Mouse (Mus musculus): ENCODE measurements around the gene Ptpn23. TPM values are rescaled to one million over a fixed set of nuclear protein-coding genes. Genes with fewer than 3 reads are reported as not detected.

Ptpn23 gene
- total RNA-seq, 2 experiments from 2014 or later, result 40.9 to 57.8 TPM

Other genes with a start within 250 kb of the Ptpn23 start
- 100 to 1,000 TPM; 307 to 311 TPM for gene Cspg5, start 164.4 kb downstream of the Ptpn23 start, total RNA-seq (2021)
- gene Elp6, start 103.0 kb downstream of the Ptpn23 start, total RNA-seq (2021), result 10 to 100 TPM; 11.3 to 14.1 TPM
- 100 to 1,000 TPM in 1 of 2 experiments, 10 to 100 TPM in 1; 95.5 to 102 TPM for gene Scap, start 74.9 kb downstream of the Ptpn23 start, total RNA-seq (2021)
- under 1 TPM in 1 of 2 experiments, not detected in 1; 0.30 TPM for gene Ngp, start 11.5 kb upstream of the Ptpn23 start, total RNA-seq (2021)
- gene Klhl18, start 68.5 kb upstream of the Ptpn23 start, total RNA-seq (2021), result 10 to 100 TPM; 21.7 to 24.5 TPM
- gene Kif9, start 68.7 kb upstream of the Ptpn23 start, total RNA-seq (2021), result 1 to 10 TPM; 2.5 to 2.9 TPM
- gene Setd2, start 124.4 kb upstream of the Ptpn23 start, total RNA-seq (2021), result 10 to 100 TPM; 51.8 to 69.5 TPM
- gene Nradd, start 216.2 kb upstream of the Ptpn23 start, total RNA-seq (2021), result 1 to 10 TPM; 1.6 to 1.9 TPM
- 10 to 100 TPM in 1 of 2 experiments, 1 to 10 TPM in 1; 8.4 to 12.9 TPM for gene Nbeal2, start 245.9 kb upstream of the Ptpn23 start, total RNA-seq (2021)
- gene Ccdc12, start 248.3 kb upstream of the Ptpn23 start, total RNA-seq (2021), result 10 to 100 TPM; 51.2 to 57.6 TPM

Data from layer of hippocampus, postnatal 25 days (tissue).